Mouse (Mus musculus) cerebellum, adult 2 months (tissue): ENCODE results near the gene Sf3b4. TPM values are rescaled to one million over a fixed set of nuclear protein-coding genes. Genes with fewer than 3 reads are reported as not detected.

Source experiments
- DNase-seq, 2 experiments: peaks; one replicate each; pipeline ENCODE4 v3.0.0; 2021
- H3K27ac ChIP-seq: fragments of 200-500 bp; 2 replicates; pipeline ENCODE4 v1.5.1; 2012; ENCODE audit warnings: low read length, control low read depth, inconsistent platforms; ENCODE audit not compliant: insufficient read depth
- H3K27me3 ChIP-seq: fragments of 200-500 bp; 2 replicates; pipeline ENCODE4 v1.6.1; 2012; ENCODE audit warnings: inconsistent platforms, mild to moderate bottlenecking, low read length, moderate library complexity; ENCODE audit not compliant: control insufficient read depth, insufficient read depth
- H3K4me1 ChIP-seq: fragments of 200-500 bp; 2 replicates; pipeline ENCODE4 v1.6.1; 2011; ENCODE audit warnings: low read length; ENCODE audit not compliant: control insufficient read depth, insufficient read depth
- H3K4me3 ChIP-seq: fragments of 200-500 bp; replicated peaks from 2 replicates; pipeline ENCODE3; 2011; ENCODE audit warnings: mild to moderate bottlenecking, low read depth, low read length, control low read depth; ENCODE audit not compliant: insufficient read depth
- CTCF ChIP-seq: fragments of 200-500 bp; IDR thresholded peaks from 2 replicates; pipeline ENCODE4 v1.5.1; 2011; ENCODE audit warnings: low read depth, mild to moderate bottlenecking, control low read depth, low read length, moderate library complexity, borderline replicate concordance; ENCODE audit not compliant: insufficient read depth
- POLR2A ChIP-seq: fragments of 200-500 bp; IDR thresholded peaks from 2 replicates; pipeline ENCODE4 v1.6.1; 2011; ENCODE audit warnings: low read length, control low read depth, borderline replicate concordance; ENCODE audit not compliant: insufficient read depth
- WGBS: fragments of 180-500 bp; shearing (Covaris S2); methylation state at CpG from one replicate; pipeline ENCODE4 v1.1.7; 2018; 5-methylcytosine and 5-hydroxymethylcytosine counted together
- polyA plus RNA-seq: library from polyadenylated mRNA; depleted of rRNA; stranded (reverse); fragments of >200 nt; gene quantifications from 2 replicates; pipeline ENCODE4 v1.2.3, GENCODE M21; 2012; rRNA removed

The Sf3b4 gene
- polyA plus RNA-seq, 1 experiment: 59.5 TPM

DNA sequence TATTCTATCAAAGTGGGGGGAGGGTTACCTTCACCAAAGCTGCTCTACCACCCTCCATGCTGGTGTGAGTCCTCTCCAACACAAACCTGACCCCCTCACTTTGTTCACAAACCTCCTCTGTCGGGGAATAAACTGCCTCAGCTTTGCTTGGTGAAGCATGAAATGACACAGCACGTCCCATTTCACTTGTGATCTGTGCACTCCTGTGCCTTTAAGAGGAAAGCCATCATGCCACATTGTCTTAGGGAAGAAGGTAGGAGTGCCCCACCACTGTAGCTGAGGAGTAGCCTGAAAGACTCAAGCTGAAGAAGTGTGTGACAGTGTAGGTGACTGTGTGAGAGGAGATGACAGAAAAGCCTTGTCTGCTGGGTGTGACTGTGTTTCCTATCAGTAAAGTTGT is 53.3 kb downstream of the Sf3b4 start:
- Histone ChIP-seq H3K4me1 (peaks cover 12% of the 10 kb centered on the region; the same call in 1 of the 2 replicates), H3K27ac (no peak overlapping the region), H3K27me3 (no peaks in the 10 kb centered on the region), H3K4me3 (no peak overlapping the region)
- no peak for DNase-seq
- TF ChIP-seq CTCF: no peak
- TF ChIP-seq POLR2A: no peak
- 24% methylated on average over 2 of the region's 2 CpGs for WGBS

Other genes with a start within 250 kb of the Sf3b4 start
- gene Anp32e, start 243.1 kb upstream of the Sf3b4 start, polyA plus RNA-seq: 65.1 and 70.4 TPM in 2 replicates
- gene Plekho1, start 176.3 kb upstream of the Sf3b4 start, polyA plus RNA-seq: 155 and 160 TPM in 2 replicates
- 33.3 and 33.6 TPM in 2 replicates for gene Vps45, start 113.9 kb upstream of the Sf3b4 start, polyA plus RNA-seq
- gene Otud7b, start 67.8 kb upstream of the Sf3b4 start, polyA plus RNA-seq: 26.3 and 30.0 TPM in 2 replicates
- 22.5 and 24.4 TPM in 2 replicates for gene Mtmr11, start 10.3 kb upstream of the Sf3b4 start, polyA plus RNA-seq
- gene Sv2a, start 8.8 kb downstream of the Sf3b4 start, polyA plus RNA-seq: 399 and 405 TPM in 2 replicates
- gene Bola1, start 47.4 kb downstream of the Sf3b4 start, polyA plus RNA-seq: 47.0 and 47.8 TPM in 2 replicates
- 2.0 and 3.5 TPM in 2 replicates for gene Hist2h2ab, start 47.5 kb downstream of the Sf3b4 start, polyA plus RNA-seq
- gene Hist2h2ac, start 48.5 kb downstream of the Sf3b4 start, polyA plus RNA-seq: 2.2 and 4.8 TPM in 2 replicates
- gene Hist2h2be, start 48.8 kb downstream of the Sf3b4 start, polyA plus RNA-seq: 8.0 and 9.3 TPM in 2 replicates
- 4.5 and 6.3 TPM in 2 replicates for gene Hist2h3c2, start 66.8 kb downstream of the Sf3b4 start, polyA plus RNA-seq
- 6.8 TPM in 1 of 2 replicates, not detected in the other for gene Hist2h2aa2, start 67.9 kb downstream of the Sf3b4 start, polyA plus RNA-seq
- 127 and 149 TPM in 2 replicates for gene Hist2h2aa1, start 73.2 kb downstream of the Sf3b4 start, polyA plus RNA-seq
- not detected in 2 replicates for gene Hist2h3c1, start 74.4 kb downstream of the Sf3b4 start, polyA plus RNA-seq
- gene Hist2h4, start 91.0 kb downstream of the Sf3b4 start, polyA plus RNA-seq: 6.2 and 8.7 TPM in 2 replicates
- 8.1 and 13.9 TPM in 2 replicates for gene Hist2h3b, start 96.3 kb downstream of the Sf3b4 start, polyA plus RNA-seq
- 5.4 and 6.7 TPM in 2 replicates for gene Hist2h2bb, start 97.4 kb downstream of the Sf3b4 start, polyA plus RNA-seq
- gene Fcgr1, start 121.6 kb downstream of the Sf3b4 start, polyA plus RNA-seq: 2.0 TPM in 2 replicates